Mouse (Mus musculus) T-helper 2 cell (primary cell): ENCODE data around the gene Dop1b.
"Not testable (repeated sequence)": the region's sequence is repeated elsewhere in the genome, so short reads cannot be mapped to it uniquely, and the experiment has no call there.

ENCODE experiments used
- in situ Hi-C: fragments of 300-600 bp; cut with MboI, MseI; formaldehyde crosslinking; loops from one replicate; pipeline ENCODE4 v1.15.1; 2025; ENCODE audit warnings: high pct_unique_total_duplicates

Dop1b gene

GRCm38 (mm10) chr16:93711411-93712188, at the start of gene Dop1b:
Gene Dop1b, plus strand, starts transcription at chr16:93711904.
- in situ Hi-C loops = no loop called here

GRCm38 (mm10) chr16:93667976-93668375, 43.7 kb upstream of the Dop1b start:
- in situ Hi-C loops = loop anchor here (10.0 kb wide), 1 partner anchor 1893 kb away; no protein-coding TSS in a partner anchor

GRCm38 (mm10) chr16:93669521-93669920, 42.2 kb upstream of the Dop1b start:
- in situ Hi-C loops = loop anchor here (10.0 kb wide), 1 partner anchor 1895 kb away; no protein-coding TSS in a partner anchor

GRCm38 (mm10) chr16:93670466-93670865, 41.2 kb upstream of the Dop1b start:
- in situ Hi-C loops = loop anchor here (10.0 kb wide), 1 partner anchor 56 kb away; no protein-coding TSS in a partner anchor

GRCm38 (mm10) chr16:93671064-93671463, 40.6 kb upstream of the Dop1b start:
- in situ Hi-C loops = loop anchor here (10.0 kb wide), 1 partner anchor 56 kb away; no protein-coding TSS in a partner anchor

GRCm38 (mm10) chr16:93676376-93676775, 35.3 kb upstream of the Dop1b start:
- in situ Hi-C loops = loop anchor here (10.0 kb wide), 1 partner anchor 62 kb away; no protein-coding TSS in a partner anchor

- in situ Hi-C loops = loop anchor here (10.0 kb wide), 1 partner anchor 63 kb away; no protein-coding TSS in a partner anchor
Observed at GRCm38 (mm10) chr16:93678206-93678605, 33.5 kb upstream of the Dop1b start.

- in situ Hi-C loops = loop anchor here (10.0 kb wide), 1 partner anchor 64 kb away; no protein-coding TSS in a partner anchor
Observed at GRCm38 (mm10) chr16:93679165-93679564, 32.5 kb upstream of the Dop1b start.

- in situ Hi-C loops = loop anchor here (5.0 kb wide), 1 partner anchor 90 kb away; no protein-coding TSS in a partner anchor
Observed at GRCm38 (mm10) chr16:93682156-93682688, 29.5 kb upstream of the Dop1b start.

GRCm38 (mm10) chr16:93682689-93683507, 28.8 kb upstream of the Dop1b start, which contains the start of gene Cbr3:
Gene Cbr3, plus strand, starts transcription at chr16:93683215.
- in situ Hi-C loops = loop anchor here (5.0 kb wide), 1 partner anchor 89 kb away; no protein-coding TSS in a partner anchor

- in situ Hi-C loops = loop anchor here (5.0 kb wide), 1 partner anchor 89 kb away; no protein-coding TSS in a partner anchor
Observed at GRCm38 (mm10) chr16:93683508-93684236, 28.0 kb upstream of the Dop1b start.

GRCm38 (mm10) chr16:93684441-93684840, 27.3 kb upstream of the Dop1b start:
- in situ Hi-C loops = loop anchor here (5.0 kb wide), 1 partner anchor 88 kb away; no protein-coding TSS in a partner anchor

- in situ Hi-C loops = not testable (repeated sequence)
Observed at GRCm38 (mm10) chr16:93685783-93686182, 25.9 kb upstream of the Dop1b start.

- in situ Hi-C loops = no loop called here
Observed at GRCm38 (mm10) chr16:93686421-93686820, 25.3 kb upstream of the Dop1b start.

- in situ Hi-C loops = no loop called here
Observed at GRCm38 (mm10) chr16:93686945-93687344, 24.8 kb upstream of the Dop1b start.

- in situ Hi-C loops = no loop called here
Observed at GRCm38 (mm10) chr16:93691206-93691841, 20.4 kb upstream of the Dop1b start.

- in situ Hi-C loops = no loop called here
Observed at GRCm38 (mm10) chr16:93692744-93693143, 19.0 kb upstream of the Dop1b start.

- in situ Hi-C loops = no loop called here
Observed at GRCm38 (mm10) chr16:93707116-93707515, 4.6 kb upstream of the Dop1b start.

GRCm38 (mm10) chr16:93709217-93709616, 2.5 kb upstream of the Dop1b start:
- in situ Hi-C loops = no loop called here

GRCm38 (mm10) chr16:93710924-93711323, 780 bp upstream of the Dop1b start:
- in situ Hi-C loops = no loop called here
